Mouse (Mus musculus) thymus, adult 2 months (tissue): ENCODE results near the gene Adamtsl3. TPM values are rescaled to one million over a fixed set of nuclear protein-coding genes. Genes with fewer than 3 reads are reported as not detected.

Source experiments
- DNase-seq: peaks from one replicate; pipeline ENCODE4 v3.0.0; 2021
- H3K27ac ChIP-seq: fragments of 200-500 bp; 2 replicates; pipeline ENCODE4 v1.5.1; 2012; ENCODE audit warnings: low read length, control low read depth; ENCODE audit not compliant: control insufficient read depth, insufficient read depth
- H3K27me3 ChIP-seq: fragments of 200-500 bp; 2 replicates; pipeline ENCODE4 v1.6.1; 2012; ENCODE audit warnings: mild to moderate bottlenecking, low read length, moderate library complexity, mixed read lengths; ENCODE audit not compliant: control insufficient read depth, insufficient read depth
- H3K36me3 ChIP-seq: fragments of 200-500 bp; 2 replicates; pipeline ENCODE4 v1.6.1; 2012; ENCODE audit warnings: mild to moderate bottlenecking, low read length, moderate library complexity; ENCODE audit not compliant: control insufficient read depth, insufficient read depth
- H3K4me1 ChIP-seq: fragments of 200-500 bp; replicated peaks from 2 replicates; pipeline ENCODE4 v1.6.1; 2012; ENCODE audit warnings: low read length; ENCODE audit not compliant: control insufficient read depth, insufficient read depth
- H3K4me3 ChIP-seq: fragments of 200-500 bp; 2 replicates; pipeline ENCODE4 v1.5.1; 2012; ENCODE audit warnings: mild to moderate bottlenecking, low read length, control low read depth, moderate library complexity; ENCODE audit not compliant: control insufficient read depth, insufficient read depth
- CTCF ChIP-seq: fragments of 200-500 bp; IDR thresholded peaks from 2 replicates; pipeline ENCODE4 v1.5.1; 2012; ENCODE audit warnings: mild to moderate bottlenecking, control low read depth, low read length, moderate library complexity, borderline replicate concordance; ENCODE audit not compliant: control insufficient read depth, poor library complexity, insufficient read depth; ENCODE audit errors: extremely low read depth
- POLR2A ChIP-seq: fragments of 200-500 bp; IDR thresholded peaks from 2 replicates; pipeline ENCODE4 v1.6.1; 2012; ENCODE audit warnings: mild to moderate bottlenecking, low read length, control low read depth, moderate library complexity; ENCODE audit not compliant: control insufficient read depth, poor library complexity, insufficient read depth; ENCODE audit errors: extremely low read depth
- WGBS: fragments of 180-500 bp; shearing (Covaris S2); methylation state at CpG from one replicate; pipeline ENCODE4 v1.1.7; 2018; 5-methylcytosine and 5-hydroxymethylcytosine counted together
- polyA plus RNA-seq: library from polyadenylated mRNA; depleted of rRNA; stranded (reverse); fragments of >200 nt; gene quantifications from 2 replicates; pipeline ENCODE4 v1.2.3, GENCODE M21; 2012

The Adamtsl3 gene
- polyA plus RNA-seq, 1 experiment, result 0.51 TPM

DNA sequence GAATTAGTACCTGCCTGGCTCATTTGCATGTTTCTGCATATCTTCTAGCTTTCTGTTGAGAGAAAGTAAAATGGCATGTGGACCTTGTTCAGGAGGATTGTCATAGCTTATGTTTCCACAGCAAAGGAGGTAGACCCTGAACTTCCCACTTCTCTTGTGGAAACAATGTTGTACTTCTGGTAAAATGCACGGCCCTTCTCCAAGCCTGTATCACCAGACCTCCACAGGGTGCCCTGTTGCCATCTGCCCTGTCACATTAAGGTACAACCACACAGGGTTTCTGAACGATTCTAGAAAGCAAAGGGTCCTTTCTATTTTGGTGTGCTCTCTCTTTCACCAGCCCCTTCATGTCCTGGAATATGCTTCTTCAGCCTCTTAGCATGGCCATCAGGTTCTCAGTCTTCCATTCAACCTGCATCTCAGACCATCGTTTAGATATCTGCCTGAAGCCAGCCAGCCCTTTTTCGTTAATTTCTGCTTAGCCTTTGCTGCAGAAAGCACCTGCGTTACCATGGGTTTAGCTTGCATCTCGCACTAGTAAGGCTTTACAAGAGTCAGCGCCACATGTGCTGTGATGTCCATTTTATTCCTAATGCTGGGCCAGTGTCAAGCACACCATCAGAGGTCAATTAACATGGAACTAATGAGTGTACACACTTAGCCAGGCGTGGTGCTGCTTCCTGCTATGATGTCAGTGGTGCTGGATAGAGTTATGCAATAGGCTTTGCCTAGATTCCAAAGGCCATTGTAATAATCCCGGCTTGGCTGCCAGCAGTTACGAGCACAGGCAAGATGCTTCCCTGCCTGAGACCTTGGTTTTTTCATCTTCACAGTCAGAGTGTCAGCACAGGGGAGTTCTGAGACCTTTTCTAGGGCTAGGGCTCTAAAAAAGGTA lies 143.6 kb downstream of the Adamtsl3 start:
- no peaks in the 10 kb centered on the region for H3K27me3 ChIP-seq
- WGBS, result 85% methylated on average over 10 of the region's 10 CpGs
- DNase-seq, result no peak
- H3K36me3 ChIP-seq, result no peaks in the 10 kb centered on the region
- TF ChIP-seq POLR2A (no peak), CTCF (no peak)
- H3K4me1 ChIP-seq, result no peaks in the 10 kb centered on the region
- no peak overlapping the region for H3K27ac ChIP-seq
- no peak overlapping the region for H3K4me3 ChIP-seq

DNA sequence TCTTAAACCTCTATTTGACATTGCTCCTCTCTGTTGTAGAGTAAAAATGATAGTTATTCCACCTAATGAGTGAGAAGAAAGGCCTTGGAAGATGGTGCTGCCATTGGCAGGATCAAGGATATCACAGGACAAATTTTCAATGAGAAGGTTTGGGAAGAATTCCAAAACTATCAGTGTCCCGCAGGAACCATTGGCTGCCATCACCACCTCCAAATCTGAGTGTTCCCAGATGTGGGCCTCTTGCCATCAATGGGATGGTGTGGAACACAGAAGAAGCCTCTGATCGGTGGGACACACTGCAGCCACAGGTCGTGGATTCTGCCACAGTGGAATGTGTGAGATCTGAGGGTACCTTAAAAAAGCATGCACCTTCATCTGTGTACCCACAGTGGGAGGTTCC lies 147.9 kb downstream of the Adamtsl3 start:
- TF ChIP-seq CTCF, result no peak
- no peak for TF ChIP-seq POLR2A
- Histone ChIP-seq H3K27ac (no peak overlapping the region), H3K4me1 (no peaks in the 10 kb centered on the region), H3K36me3 (no peaks in the 10 kb centered on the region), H3K4me3 (no peak overlapping the region), H3K27me3 (no peaks in the 10 kb centered on the region)
- DNase-seq, result no peak
- WGBS, result 88% methylated on average over 3 of the region's 3 CpGs

DNA sequence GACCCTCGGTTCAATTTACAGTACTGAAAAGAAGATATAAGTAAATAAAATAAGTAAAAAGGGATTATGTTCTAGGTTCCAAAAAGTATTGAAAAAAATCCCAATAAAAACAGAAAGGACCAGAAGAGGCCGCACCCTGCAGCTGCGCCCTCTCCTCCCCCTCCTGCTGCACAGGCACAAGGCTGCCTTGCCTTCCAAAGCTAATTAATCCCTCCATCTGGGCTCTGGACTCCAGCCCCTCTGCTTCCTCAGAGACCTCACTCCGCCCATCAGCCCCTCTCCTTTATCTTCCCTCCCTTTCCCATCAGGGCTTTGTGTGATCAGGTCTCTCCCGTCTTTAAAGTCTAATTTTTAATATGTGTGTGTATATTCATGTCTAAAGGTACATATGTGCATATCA lies 149.3 kb downstream of the Adamtsl3 start:
- DNase-seq, result no peak
- Histone ChIP-seq H3K4me1 (no peaks in the 10 kb centered on the region), H3K36me3 (no peaks in the 10 kb centered on the region), H3K4me3 (no peak overlapping the region), H3K27ac (no peak overlapping the region), H3K27me3 (no peaks in the 10 kb centered on the region)
- TF ChIP-seq CTCF, result no peak
- WGBS, result 91% methylated on average over 5 of the region's 5 CpGs

DNA sequence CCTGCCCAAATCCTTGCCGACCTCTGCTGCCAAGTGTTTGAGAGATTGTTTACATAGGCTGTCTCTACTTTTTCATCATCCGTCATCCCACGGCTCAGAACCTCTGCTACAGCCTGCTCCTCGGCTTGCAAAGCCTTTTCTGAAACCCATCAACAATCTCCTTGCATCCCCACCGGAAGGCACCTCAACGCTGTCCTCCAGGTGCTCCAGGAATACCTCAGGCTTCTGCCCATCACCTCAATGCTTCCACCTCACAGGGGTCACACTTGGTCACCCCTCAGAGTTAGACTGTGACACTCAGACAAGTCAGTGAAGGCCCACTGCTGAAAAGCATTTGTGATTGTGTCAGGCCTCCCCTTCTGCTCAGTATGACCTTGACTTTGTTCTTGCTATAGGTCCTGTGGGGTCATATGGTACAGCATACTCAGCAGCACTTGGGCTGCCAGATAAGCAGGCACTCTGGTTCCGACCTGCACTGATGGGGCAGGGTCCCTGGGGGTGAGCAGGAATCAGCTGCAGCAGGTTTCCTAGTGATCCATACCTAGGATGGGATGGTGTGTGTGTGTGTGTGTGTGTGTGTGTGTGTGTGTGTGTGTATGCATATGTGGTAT lies 150.0 kb downstream of the Adamtsl3 start:
- no peak for TF ChIP-seq CTCF
- TF ChIP-seq POLR2A, result no peak
- WGBS, result 84% methylated on average over 7 of the region's 7 CpGs
- Histone ChIP-seq H3K27me3 (no peaks in the 10 kb centered on the region), H3K4me1 (no peaks in the 10 kb centered on the region), H3K27ac (no peak overlapping the region), H3K36me3 (no peaks in the 10 kb centered on the region), H3K4me3 (no peak overlapping the region)
- no peak for DNase-seq

DNA sequence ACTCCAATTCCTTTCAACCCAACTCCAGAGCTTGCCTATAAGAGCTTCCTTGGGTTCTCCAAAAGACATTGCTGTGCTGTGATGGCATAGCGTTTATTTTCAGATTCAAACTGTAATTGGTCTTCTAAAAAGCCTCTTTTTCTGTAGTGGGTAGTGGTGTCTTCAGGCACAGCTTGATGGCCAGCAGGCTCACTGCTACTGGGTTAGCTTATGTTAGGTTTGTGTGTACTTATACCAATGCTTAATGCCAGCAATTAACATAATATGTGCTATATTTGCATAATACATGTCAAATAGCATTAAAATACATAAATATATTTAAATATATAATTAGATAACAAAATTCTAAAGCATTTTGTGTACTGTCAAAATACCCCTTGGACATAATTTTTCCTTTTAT lies 155.5 kb downstream of the Adamtsl3 start:
- no peak for TF ChIP-seq CTCF
- TF ChIP-seq POLR2A, result no peak
- no peak for DNase-seq
- no peaks in the 10 kb centered on the region for H3K27me3 ChIP-seq
- no peaks in the 10 kb centered on the region for H3K36me3 ChIP-seq
- 78% methylated on average over 1 of the region's 1 CpGs for WGBS
- no peak overlapping the region for H3K27ac ChIP-seq
- no peak overlapping the region for H3K4me3 ChIP-seq
- H3K4me1 ChIP-seq, result no peaks in the 10 kb centered on the region

DNA sequence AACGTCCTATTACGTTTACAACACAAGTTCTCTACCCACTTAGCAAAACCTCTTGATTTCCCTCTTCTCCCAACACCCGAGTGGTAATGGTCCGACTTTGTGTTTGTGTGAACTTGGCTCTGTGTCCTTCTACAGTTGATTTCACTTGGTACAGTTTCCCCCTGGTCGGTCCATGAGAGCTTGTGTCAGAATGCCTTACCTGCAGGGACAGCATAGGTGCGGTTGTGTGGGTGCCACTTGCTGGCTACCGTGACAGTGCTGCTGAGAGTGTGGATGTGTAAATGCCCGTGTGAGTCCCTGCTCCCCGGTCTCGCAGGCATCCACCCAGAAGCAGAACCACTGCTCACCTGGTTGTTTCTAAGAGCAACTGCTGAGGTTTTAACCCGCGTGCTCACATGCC lies 157.4 kb downstream of the Adamtsl3 start:
- no peaks in the 10 kb centered on the region for H3K36me3 ChIP-seq
- DNase-seq, result no peak
- no peak overlapping the region for H3K27ac ChIP-seq
- H3K4me3 ChIP-seq, result no peak overlapping the region
- TF ChIP-seq POLR2A, result no peak
- no peak for TF ChIP-seq CTCF
- no peaks in the 10 kb centered on the region for H3K4me1 ChIP-seq
- WGBS, result 92% methylated on average over 12 of the region's 12 CpGs
- H3K27me3 ChIP-seq, result no peaks in the 10 kb centered on the region
